Mouse (Mus musculus) testis, adult 2 months (tissue): Measurements from ENCODE around the gene Arhgap44.

ENCODE experiments used
- CTCF ChIP-seq: fragments of 200-500 bp; IDR thresholded peaks from 2 replicates; pipeline ENCODE4 v1.5.1; 2012; ENCODE audit warnings: low read depth, mild to moderate bottlenecking, inconsistent platforms, low read length, moderate library complexity; ENCODE audit not compliant: control insufficient read depth, insufficient read depth, insufficient replicate concordance
- POLR2A ChIP-seq: fragments of 200-500 bp; IDR thresholded peaks from 2 replicates; pipeline ENCODE4 v1.6.1; 2012; ENCODE audit warnings: low read depth, mild to moderate bottlenecking, inconsistent platforms, low read length, moderate library complexity; ENCODE audit not compliant: control insufficient read depth

DNA sequence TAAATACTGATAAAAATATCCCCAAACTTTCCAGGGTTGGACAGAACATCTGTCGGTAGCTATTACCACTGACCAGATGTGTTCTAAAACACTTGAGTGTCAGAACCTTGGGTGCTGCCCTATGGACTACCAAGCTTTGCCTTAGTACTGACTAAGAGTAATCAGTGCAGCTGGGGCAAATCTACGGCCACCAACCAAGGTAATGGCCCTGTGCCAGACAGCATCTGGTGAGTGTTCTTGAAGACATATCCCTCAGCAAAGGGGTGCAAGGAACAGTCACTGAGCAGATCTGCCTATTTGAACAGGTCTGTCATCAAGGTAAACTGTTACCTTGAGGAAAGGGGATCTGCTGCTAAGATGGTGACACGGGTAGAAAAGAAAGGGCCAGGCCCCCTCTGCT, 157.9 kb downstream of the Arhgap44 start:
- no peak for TF ChIP-seq CTCF
- TF ChIP-seq POLR2A, result no peak
